Mouse (Mus musculus) midbrain, embryonic 10.5 days (tissue): ENCODE data around the gene Alkbh6. TPM values are rescaled to one million over a fixed set of nuclear protein-coding genes. Genes with fewer than 3 reads are reported as not detected.

ENCODE experiments used
- DNase-seq: peaks from one replicate; pipeline ENCODE4 v3.0.0-alpha.2; 2017; ENCODE audit warnings: low spot score
- H3K27ac ChIP-seq: fragments of 300-500 bp; sonication (generic); replicated peaks from 2 replicates; pipeline ENCODE4 v1.5.1; 2016; ENCODE audit warnings: mild to moderate bottlenecking
- H3K27me3 ChIP-seq: fragments of 300-500 bp; sonication (generic); 2 replicates; pipeline ENCODE4 v1.6.1; 2016; ENCODE audit warnings: low read depth, mild to moderate bottlenecking; ENCODE audit not compliant: poor library complexity, severe bottlenecking
- H3K36me3 ChIP-seq: fragments of 300-500 bp; sonication (generic); 2 replicates; pipeline ENCODE4 v1.6.1; 2016; ENCODE audit warnings: mild to moderate bottlenecking, moderate library complexity
- H3K4me1 ChIP-seq: fragments of 300-500 bp; sonication (generic); 2 replicates; pipeline ENCODE4 v1.6.1; 2016
- H3K4me3 ChIP-seq: fragments of 300-500 bp; sonication (generic); 2 replicates; pipeline ENCODE4 v1.5.1; 2016; ENCODE audit warnings: mild to moderate bottlenecking, moderate library complexity
- H3K9me3 ChIP-seq: fragments of 300-500 bp; sonication (generic); replicated peaks from 2 replicates; pipeline ENCODE4 v1.6.1; 2016; ENCODE audit warnings: mild to moderate bottlenecking
- WGBS: fragments of 180-500 bp; shearing (Covaris S2); methylation state at CpG from one replicate; pipeline ENCODE4 v1.1.7; 2016; 5-methylcytosine and 5-hydroxymethylcytosine counted together
- polyA plus RNA-seq: library from polyadenylated mRNA; unstranded; fragments of >200 nt; fragmentation: Nextera tagmentation; extraction: Ambion mirVana; gene quantifications from 2 replicates; pipeline ENCODE4 v1.2.1, GENCODE M21; 2016

Gene Alkbh6
- polyA plus RNA-seq, 1 experiment from 2014 or later, result 95.4 TPM

- no peak overlapping the region for H3K4me3 ChIP-seq
- peak; percentile 70 for DNase-seq
- H3K36me3 ChIP-seq, result no peaks in the 10 kb centered on the region
- peaks cover 33% of the 10 kb centered on the region for H3K27me3 ChIP-seq
- 29% methylated on average over 21 of the region's 21 CpGs for WGBS
- no peak overlapping the region for H3K27ac ChIP-seq
- H3K9me3 ChIP-seq, result no peaks in the 10 kb centered on the region
- H3K4me1 ChIP-seq, result peaks cover 5% of the 10 kb centered on the region
Observed at GRCm38 (mm10) chr7:30346635-30347379, 38.3 kb downstream of the Alkbh6 start.

- Histone ChIP-seq H3K27me3 (peaks cover 33% of the 10 kb centered on the region), H3K27ac (no peak overlapping the region), H3K36me3 (no peaks in the 10 kb centered on the region), H3K4me3 (peak overlapping the region; percentile 18; the same call in 1 of the 2 replicates), H3K4me1 (peaks cover 5% of the 10 kb centered on the region), H3K9me3 (no peaks in the 10 kb centered on the region)
- peak; percentile 68 for DNase-seq
- WGBS, result 2% methylated on average over 30 of the region's 30 CpGs
Observed at GRCm38 (mm10) chr7:30347828-30348227, 39.3 kb downstream of the Alkbh6 start.

GRCm38 (mm10) chr7:30353279-30353822 lies 44.8 kb downstream of the Alkbh6 start:
- 24% methylated on average over 6 of the region's 6 CpGs for WGBS
- Histone ChIP-seq H3K36me3 (peaks cover 24% of the 10 kb centered on the region), H3K27me3 (peaks cover 14% of the 10 kb centered on the region), H3K4me1 (peaks cover 26% of the 10 kb centered on the region), H3K27ac (no peak overlapping the region), H3K4me3 (no peak overlapping the region), H3K9me3 (no peaks in the 10 kb centered on the region)
- peak; percentile 66 for DNase-seq

- H3K4me3 ChIP-seq, result no peak overlapping the region
Observed at GRCm38 (mm10) chr7:30354059-30354458, 45.5 kb downstream of the Alkbh6 start.

GRCm38 (mm10) chr7:30358378-30359186 lies 50.1 kb downstream of the Alkbh6 start:
- no peak for DNase-seq
- H3K4me1 ChIP-seq, result peaks cover 71% of the 10 kb centered on the region
- WGBS, result 79% methylated on average over 7 of the region's 7 CpGs

More at GRCm38 (mm10) chr7:30354059-30354458, 45.5 kb downstream of the Alkbh6 start:
- Histone ChIP-seq H3K27ac (no peak overlapping the region), H3K9me3 (no peaks in the 10 kb centered on the region), H3K27me3 (peaks cover 7% of the 10 kb centered on the region), H3K36me3 (peaks cover 27% of the 10 kb centered on the region), H3K4me1 (peaks cover 32% of the 10 kb centered on the region)
- DNase-seq, result no peak
- WGBS, result 78% methylated on average over 4 of the region's 4 CpGs

GRCm38 (mm10) chr7:30359276-30359865 lies 50.9 kb downstream of the Alkbh6 start:
- no peaks in the 10 kb centered on the region; the same call in 1 of the 2 replicates for H3K9me3 ChIP-seq
- DNase-seq, result no peak
- 90% methylated on average over 31 of the region's 31 CpGs for WGBS
- no peak overlapping the region for H3K4me3 ChIP-seq
- peaks cover 64% of the 10 kb centered on the region for H3K4me1 ChIP-seq
- H3K27ac ChIP-seq, result no peak overlapping the region
- peaks cover 47% of the 10 kb centered on the region for H3K36me3 ChIP-seq
- H3K27me3 ChIP-seq, result peaks cover 11% of the 10 kb centered on the region

More at GRCm38 (mm10) chr7:30358378-30359186, 50.1 kb downstream of the Alkbh6 start:
- Histone ChIP-seq H3K4me3 (no peak overlapping the region), H3K27ac (no peak overlapping the region), H3K9me3 (no peaks in the 10 kb centered on the region; the same call in 1 of the 2 replicates), H3K36me3 (peaks cover 47% of the 10 kb centered on the region), H3K27me3 (peaks cover 3% of the 10 kb centered on the region)

- Histone ChIP-seq H3K4me1 (peaks cover 59% of the 10 kb centered on the region), H3K9me3 (no peaks in the 10 kb centered on the region; the same call in 1 of the 2 replicates), H3K27ac (no peak overlapping the region), H3K27me3 (peaks cover 17% of the 10 kb centered on the region), H3K36me3 (peaks cover 40% of the 10 kb centered on the region), H3K4me3 (no peak overlapping the region)
- WGBS, result 94% methylated on average over 17 of the region's 17 CpGs
- no peak for DNase-seq
Observed at GRCm38 (mm10) chr7:30360028-30360427, 51.5 kb downstream of the Alkbh6 start.

GRCm38 (mm10) chr7:30362652-30363343 lies 54.3 kb downstream of the Alkbh6 start, which contains the start of gene Lrfn3:
Lrfn3 (minus strand) TSS chr7:30362772.
- Histone ChIP-seq H3K27ac (peak within 1 kb of the TSS; percentile 91), H3K36me3 (peaks cover 27% of the 10 kb centered on the region), H3K4me3 (peak within 1 kb of the TSS; percentile 84), H3K27me3 (peaks cover 25% of the 10 kb centered on the region), H3K9me3 (no peaks in the 10 kb centered on the region; the same call in 1 of the 2 replicates), H3K4me1 (peaks cover 55% of the 10 kb centered on the region)
- DNase-seq, result peak; percentile 75
- 2% methylated on average over 51 of the region's 55 CpGs for WGBS

GRCm38 (mm10) chr7:30363344-30363738 lies 54.8 kb downstream of the Alkbh6 start:
- H3K27me3 ChIP-seq, result peaks cover 25% of the 10 kb centered on the region
- peak overlapping the region; percentile 91 for H3K27ac ChIP-seq
- H3K4me1 ChIP-seq, result peaks cover 50% of the 10 kb centered on the region
- DNase-seq, result no peak
- 70% methylated on average over 6 of the region's 6 CpGs for WGBS
- peaks cover 23% of the 10 kb centered on the region for H3K36me3 ChIP-seq
- H3K4me3 ChIP-seq, result peak overlapping the region; percentile 84
- H3K9me3 ChIP-seq, result no peaks in the 10 kb centered on the region; the same call in 1 of the 2 replicates
